Mouse (Mus musculus) heart, embryonic 10.5 days (tissue): Measurements from ENCODE around the gene Cachd1. TPM values are rescaled to one million over a fixed set of nuclear protein-coding genes. Genes with fewer than 3 reads are reported as not detected.
A peak's percentile ranks its signal among the peaks of the same experiment; 100 is the strongest.

Experiments used
- DNase-seq: peaks from one replicate; pipeline ENCODE4 v3.0.0-alpha.2; 2017; ENCODE audit warnings: low spot score
- H3K27ac ChIP-seq: fragments of 300-500 bp; sonication (generic); 2 replicates; pipeline ENCODE4 v1.5.1; 2016; ENCODE audit warnings: mild to moderate bottlenecking
- H3K27me3 ChIP-seq: fragments of 300-500 bp; sonication (generic); 2 replicates; pipeline ENCODE4 v1.6.1; 2016; ENCODE audit warnings: mild to moderate bottlenecking; ENCODE audit not compliant: poor library complexity, insufficient read depth, severe bottlenecking
- H3K36me3 ChIP-seq: fragments of 300-500 bp; sonication (generic); 2 replicates; pipeline ENCODE4 v1.6.1; 2016; ENCODE audit warnings: mild to moderate bottlenecking, moderate library complexity
- H3K4me1 ChIP-seq: fragments of 300-500 bp; sonication (generic); 2 replicates; pipeline ENCODE4 v1.6.1; 2016; ENCODE audit warnings: mild to moderate bottlenecking
- H3K4me3 ChIP-seq: fragments of 300-500 bp; sonication (generic); 2 replicates; pipeline ENCODE4 v1.5.1; 2016; ENCODE audit warnings: mild to moderate bottlenecking, moderate library complexity
- H3K9me3 ChIP-seq: fragments of 300-500 bp; sonication (generic); 2 replicates; pipeline ENCODE4 v1.6.1; 2016; ENCODE audit warnings: mild to moderate bottlenecking, moderate library complexity
- WGBS: fragments of 180-500 bp; shearing (Covaris S2); methylation state at CpG from one replicate; pipeline ENCODE4 v1.1.7; 2016; 5-methylcytosine and 5-hydroxymethylcytosine counted together
- polyA plus RNA-seq: library from polyadenylated mRNA; unstranded; fragments of >200 nt; fragmentation: Nextera tagmentation; extraction: Ambion mirVana; gene quantifications from 2 replicates; pipeline ENCODE4 v1.2.1, GENCODE M21; 2016

Gene Cachd1
- polyA plus RNA-seq, 1 experiment from 2014 or later: 17.2 TPM

GRCm38 (mm10) chr4:100951876-100952275, 175.4 kb downstream of the Cachd1 start:
- Histone ChIP-seq H3K27ac (no peak overlapping the region), H3K4me3 (no peak overlapping the region), H3K4me1 (no peaks in the 10 kb centered on the region), H3K27me3 (no peaks in the 10 kb centered on the region), H3K9me3 (no peaks in the 10 kb centered on the region), H3K36me3 (peaks cover 18% of the 10 kb centered on the region; the same call in 1 of the 2 replicates)
- no peak for DNase-seq
- WGBS: 89% methylated on average over 8 of the region's 8 CpGs

DNA sequence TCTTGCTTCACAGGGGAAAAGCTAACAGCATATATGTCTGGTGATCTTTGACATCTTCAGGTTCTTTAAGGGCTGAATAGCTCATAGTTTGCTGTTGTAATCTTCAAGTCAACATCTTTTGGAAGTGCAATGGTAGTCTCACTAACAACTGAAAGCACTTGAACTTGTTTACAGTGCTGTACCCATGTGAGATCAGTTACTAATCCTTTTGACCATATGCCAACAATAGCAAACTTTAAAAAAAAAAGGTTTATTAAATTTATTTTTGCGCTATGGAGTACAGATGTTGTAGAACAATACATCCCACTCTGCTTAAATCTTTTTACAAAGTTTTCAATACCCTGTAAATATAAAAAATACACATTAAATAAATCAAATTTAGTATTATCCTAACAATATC, 186.9 kb downstream of the Cachd1 start:
- Histone ChIP-seq H3K27me3 (no peaks in the 10 kb centered on the region), H3K36me3 (peaks cover 24% of the 10 kb centered on the region), H3K9me3 (no peaks in the 10 kb centered on the region), H3K4me1 (peaks cover 6% of the 10 kb centered on the region; the same call in 1 of the 2 replicates), H3K4me3 (no peak overlapping the region), H3K27ac (no peak overlapping the region)
- no peak for DNase-seq
- WGBS: 92% methylated on average over 1 of the region's 1 CpGs

DNA sequence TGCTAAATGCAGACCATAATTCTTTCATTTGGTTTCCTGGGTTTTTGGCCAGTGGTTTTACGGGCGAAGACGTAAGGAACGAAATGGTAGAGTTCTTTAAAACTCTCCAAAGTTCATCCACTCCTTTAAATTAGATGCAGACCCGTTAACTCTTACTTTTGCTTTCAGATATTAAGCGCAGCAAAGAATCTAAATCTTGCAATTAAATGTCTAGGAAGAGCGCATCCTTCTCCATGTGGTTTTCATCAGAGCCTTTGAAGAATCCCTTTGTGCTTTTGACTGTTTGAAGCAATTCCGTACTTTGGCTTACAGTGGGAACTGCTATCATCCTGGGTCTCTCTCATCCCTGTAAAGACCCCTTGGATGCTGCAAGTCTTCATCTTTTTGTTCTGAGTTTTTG, 187.3 kb downstream of the Cachd1 start:
- Histone ChIP-seq H3K27ac (no peak overlapping the region), H3K27me3 (no peaks in the 10 kb centered on the region), H3K4me3 (no peak overlapping the region), H3K4me1 (peaks cover 6% of the 10 kb centered on the region; the same call in 1 of the 2 replicates), H3K36me3 (peaks cover 24% of the 10 kb centered on the region), H3K9me3 (no peaks in the 10 kb centered on the region)
- no peak for DNase-seq
- WGBS: 93% methylated on average over 8 of the region's 8 CpGs

DNA sequence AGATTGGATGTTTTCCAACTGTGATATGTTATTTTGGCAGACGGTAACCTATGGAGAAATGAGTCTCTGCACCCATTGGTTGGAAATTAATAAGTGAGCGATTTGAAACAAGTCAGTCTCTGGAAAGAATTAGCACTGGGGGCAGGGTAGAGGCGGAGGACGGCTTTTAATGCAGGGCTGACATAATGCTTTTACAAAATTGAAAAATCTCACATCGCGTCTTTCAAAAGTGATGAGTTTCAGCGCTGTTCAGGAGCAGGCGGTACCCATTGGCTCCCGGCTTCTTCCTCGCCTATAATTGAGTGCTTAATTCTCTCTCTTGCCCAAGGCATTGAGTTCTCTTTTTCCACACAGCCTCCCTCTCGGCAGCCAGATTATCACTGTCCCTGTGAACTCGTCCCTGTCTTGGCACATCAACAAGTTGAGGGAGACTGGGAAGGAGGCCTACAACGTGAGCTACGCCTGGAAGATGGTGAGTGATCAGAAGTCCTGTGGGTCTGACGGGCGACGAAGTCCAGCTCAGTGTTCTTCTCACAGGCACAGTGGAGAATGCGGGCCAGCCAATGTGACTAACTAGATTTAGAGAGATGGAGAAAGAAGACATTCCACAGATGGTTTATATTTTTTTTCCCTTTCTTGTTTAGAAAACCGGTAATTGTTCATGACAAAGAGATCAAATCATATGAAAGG, 191.4 kb downstream of the Cachd1 start:
- Histone ChIP-seq H3K9me3 (no peaks in the 10 kb centered on the region), H3K4me1 (peaks cover 6% of the 10 kb centered on the region; the same call in 1 of the 2 replicates), H3K27ac (no peak overlapping the region), H3K27me3 (no peaks in the 10 kb centered on the region), H3K4me3 (no peak overlapping the region), H3K36me3 (peaks cover 28% of the 10 kb centered on the region)
- WGBS: 67% methylated on average over 19 of the region's 19 CpGs
- DNase-seq: no peak

GRCm38 (mm10) chr4:100973641-100974454, 197.4 kb downstream of the Cachd1 start:
- Histone ChIP-seq H3K36me3 (peaks cover 39% of the 10 kb centered on the region), H3K27me3 (no peaks in the 10 kb centered on the region), H3K4me1 (no peaks in the 10 kb centered on the region), H3K4me3 (no peak overlapping the region), H3K9me3 (no peaks in the 10 kb centered on the region), H3K27ac (no peak overlapping the region)
- WGBS: 87% methylated on average over 16 of the region's 16 CpGs
- no peak for DNase-seq

- Histone ChIP-seq H3K4me1 (no peaks in the 10 kb centered on the region), H3K27me3 (no peaks in the 10 kb centered on the region), H3K4me3 (no peak overlapping the region), H3K9me3 (no peaks in the 10 kb centered on the region), H3K27ac (no peak overlapping the region), H3K36me3 (peaks cover 39% of the 10 kb centered on the region)
- DNase-seq: no peak
- WGBS: 88% methylated on average over 14 of the region's 14 CpGs
Measured at GRCm38 (mm10) chr4:100974455-100975035, 198.1 kb downstream of the Cachd1 start.

DNA sequence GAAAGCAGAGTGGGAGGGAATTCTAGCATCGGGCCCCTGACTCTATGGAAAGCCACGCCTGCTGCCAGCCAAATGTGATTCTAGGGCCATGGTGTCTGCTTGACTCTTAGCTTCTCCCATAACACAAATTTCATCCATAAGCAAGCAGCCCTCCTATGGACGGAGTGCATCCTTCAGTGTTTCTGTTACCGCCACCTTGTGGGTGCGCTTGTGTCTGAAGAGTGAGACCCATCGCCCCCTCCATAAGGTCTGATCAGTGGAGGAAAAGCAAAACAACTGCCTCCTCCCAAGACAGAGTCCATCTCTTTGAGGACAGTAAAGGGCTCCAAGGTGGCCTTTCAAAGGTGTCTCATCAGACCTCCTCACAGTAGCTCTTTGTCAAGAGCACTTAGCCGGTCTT, 201.0 kb downstream of the Cachd1 start:
- Histone ChIP-seq H3K4me3 (no peak overlapping the region), H3K27me3 (no peaks in the 10 kb centered on the region), H3K4me1 (no peaks in the 10 kb centered on the region), H3K27ac (no peak overlapping the region), H3K9me3 (no peaks in the 10 kb centered on the region), H3K36me3 (peaks cover 38% of the 10 kb centered on the region)
- 87% methylated on average over 7 of the region's 7 CpGs for WGBS
- no peak for DNase-seq

- no peak overlapping the region for H3K4me3 ChIP-seq
- no peaks in the 10 kb centered on the region for H3K9me3 ChIP-seq
- peaks cover 41% of the 10 kb centered on the region for H3K36me3 ChIP-seq
- DNase-seq: no peak
- WGBS: 89% methylated on average over 1 of the region's 1 CpGs
- no peaks in the 10 kb centered on the region for H3K4me1 ChIP-seq
- H3K27me3 ChIP-seq: no peaks in the 10 kb centered on the region
- no peak overlapping the region for H3K27ac ChIP-seq
Measured at GRCm38 (mm10) chr4:100987187-100987586, 210.7 kb downstream of the Cachd1 start.

DNA sequence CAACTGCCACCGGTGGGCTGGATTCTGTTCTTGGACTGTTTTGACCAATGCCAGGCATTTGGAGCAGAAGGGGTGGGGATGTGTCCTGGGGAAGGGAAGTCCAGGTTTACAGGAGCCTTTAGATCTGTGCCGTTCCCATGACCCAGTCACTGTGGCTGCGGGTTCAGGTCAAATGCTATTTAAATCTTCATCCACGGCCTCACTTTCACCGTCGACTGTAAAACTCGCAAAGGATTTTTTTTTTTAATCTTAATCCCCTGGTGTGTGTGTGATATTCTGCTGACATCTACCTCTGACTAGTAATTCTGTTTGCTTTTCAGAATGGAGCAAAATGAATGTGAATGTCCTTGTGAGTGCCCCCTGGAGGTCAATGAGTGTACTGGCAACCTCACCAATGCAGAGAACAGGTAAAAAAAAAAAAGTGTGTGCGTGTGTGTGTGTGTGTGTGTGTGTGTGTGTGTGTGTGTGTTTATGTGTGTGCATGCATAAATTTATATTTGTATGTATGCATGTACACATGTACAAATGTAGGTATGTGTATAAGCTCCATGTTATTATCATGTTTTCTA, 211.8 kb downstream of the Cachd1 start:
- DNase-seq: no peak
- H3K4me3 ChIP-seq: no peak overlapping the region
- H3K36me3 ChIP-seq: peaks cover 49% of the 10 kb centered on the region
- no peaks in the 10 kb centered on the region for H3K9me3 ChIP-seq
- H3K27ac ChIP-seq: no peak overlapping the region
- no peaks in the 10 kb centered on the region for H3K27me3 ChIP-seq
- WGBS: 84% methylated on average over 8 of the region's 8 CpGs
- H3K4me1 ChIP-seq: no peaks in the 10 kb centered on the region; the same call in 1 of the 2 replicates

GRCm38 (mm10) chr4:100990996-100991395, 214.5 kb downstream of the Cachd1 start:
- Histone ChIP-seq H3K4me3 (no peak overlapping the region), H3K36me3 (peaks cover 43% of the 10 kb centered on the region)
- 81% methylated on average over 4 of the region's 4 CpGs for WGBS

GRCm38 (mm10) chr4:100992086-100992485, 215.6 kb downstream of the Cachd1 start:
- Histone ChIP-seq H3K27ac (peak overlapping the region; percentile 31; the same call in 1 of the 2 replicates), H3K4me1 (no peaks in the 10 kb centered on the region; the same call in 1 of the 2 replicates), H3K4me3 (no peak overlapping the region), H3K36me3 (peaks cover 37% of the 10 kb centered on the region), H3K9me3 (no peaks in the 10 kb centered on the region), H3K27me3 (no peaks in the 10 kb centered on the region)
- WGBS: 69% methylated on average over 6 of the region's 6 CpGs
- no peak for DNase-seq

More at GRCm38 (mm10) chr4:100990996-100991395, 214.5 kb downstream of the Cachd1 start:
- no peaks in the 10 kb centered on the region for H3K9me3 ChIP-seq
- H3K27ac ChIP-seq: no peak overlapping the region
- no peaks in the 10 kb centered on the region for H3K27me3 ChIP-seq
- DNase-seq: no peak
- H3K4me1 ChIP-seq: no peaks in the 10 kb centered on the region; the same call in 1 of the 2 replicates

DNA sequence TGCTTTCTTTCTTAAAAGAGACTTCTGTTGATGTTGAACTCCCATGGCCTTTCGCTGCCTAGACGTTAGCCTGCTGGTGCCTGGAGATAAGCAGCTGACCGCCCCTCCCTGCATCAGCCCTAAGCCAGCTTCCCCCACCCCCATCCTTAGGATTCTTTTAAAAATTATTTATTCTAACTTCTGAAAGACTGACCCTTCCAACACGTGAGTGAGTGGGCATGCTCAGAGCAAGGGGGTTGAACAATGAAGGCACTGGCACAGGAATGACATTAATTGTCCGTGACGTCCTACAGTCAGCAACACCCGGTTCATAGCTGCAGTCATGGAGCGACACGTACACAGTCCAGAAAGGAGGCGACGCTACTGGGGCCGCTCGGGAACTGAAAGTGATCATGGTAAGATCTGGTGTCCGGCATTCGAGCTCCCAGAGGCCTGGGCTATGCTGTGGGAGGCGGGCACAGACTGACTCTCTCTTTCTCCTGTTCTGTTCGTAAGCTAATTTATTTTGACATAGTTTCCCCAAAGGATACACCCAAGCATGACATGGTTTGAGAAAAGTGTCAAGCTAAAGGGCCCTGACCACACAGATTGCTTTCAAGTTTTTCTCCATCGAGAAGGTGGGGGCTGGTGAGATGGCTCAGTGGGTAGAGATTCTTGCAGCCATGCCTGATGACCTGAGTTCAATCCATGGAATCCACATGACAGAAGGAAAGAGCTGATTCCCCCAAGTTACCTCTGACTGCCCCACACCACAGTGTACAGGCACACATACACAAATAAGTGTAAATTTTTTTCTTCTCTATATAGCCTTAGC, 218.2 kb downstream of the Cachd1 start:
- no peaks in the 10 kb centered on the region for H3K9me3 ChIP-seq
- H3K4me3 ChIP-seq: no peak overlapping the region
- WGBS: 56% methylated on average over 18 of the region's 18 CpGs
- peak; percentile 88 for DNase-seq
- H3K27ac ChIP-seq: peak overlapping the region; percentile 60
- H3K36me3 ChIP-seq: peaks cover 30% of the 10 kb centered on the region
- H3K4me1 ChIP-seq: no peaks in the 10 kb centered on the region; the same call in 1 of the 2 replicates
- H3K27me3 ChIP-seq: no peaks in the 10 kb centered on the region
